Mouse (Mus musculus): ENCODE measurements at regions not wholly inside any gene's neighbourhood (a gene's known extent, or its start where the extent isn't known, plus 50 kb on each side); places are given as distances from the start of the nearest gene placed in this dataset.

DNA sequence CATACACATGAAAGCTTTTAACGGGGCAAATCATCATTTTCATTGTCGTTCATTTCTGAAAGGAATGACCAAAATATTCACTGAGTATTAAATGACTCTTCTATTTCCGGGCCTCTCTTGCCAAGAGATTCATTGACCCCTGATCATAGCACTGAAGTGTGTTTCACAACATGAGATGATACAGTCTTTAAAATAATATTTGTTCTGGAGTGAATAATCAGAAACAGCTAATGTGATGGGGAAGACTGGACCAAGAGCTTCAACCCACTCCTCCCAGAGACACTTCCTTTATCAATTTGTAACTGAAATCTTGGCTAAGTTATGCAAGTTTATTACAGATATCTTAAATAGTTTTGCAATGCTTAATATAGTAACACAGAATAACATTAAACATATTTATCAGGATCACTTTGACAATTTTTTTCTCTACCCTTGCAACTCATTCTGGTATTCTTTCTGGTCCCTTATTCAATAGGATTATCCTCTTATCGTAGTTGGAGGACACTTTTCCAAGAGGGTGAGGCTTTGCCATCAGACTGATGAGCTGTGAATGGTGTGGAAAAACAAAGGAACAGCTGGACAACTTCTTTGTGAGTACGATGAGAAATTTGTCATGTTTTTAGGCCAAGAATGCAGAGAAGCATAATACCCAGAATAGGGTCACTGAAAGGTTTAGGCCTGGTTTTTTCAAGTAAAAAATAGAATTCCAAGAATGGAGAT is 149.6 kb upstream of the Sema3d start:
- no peak for DNase-seq

DNA sequence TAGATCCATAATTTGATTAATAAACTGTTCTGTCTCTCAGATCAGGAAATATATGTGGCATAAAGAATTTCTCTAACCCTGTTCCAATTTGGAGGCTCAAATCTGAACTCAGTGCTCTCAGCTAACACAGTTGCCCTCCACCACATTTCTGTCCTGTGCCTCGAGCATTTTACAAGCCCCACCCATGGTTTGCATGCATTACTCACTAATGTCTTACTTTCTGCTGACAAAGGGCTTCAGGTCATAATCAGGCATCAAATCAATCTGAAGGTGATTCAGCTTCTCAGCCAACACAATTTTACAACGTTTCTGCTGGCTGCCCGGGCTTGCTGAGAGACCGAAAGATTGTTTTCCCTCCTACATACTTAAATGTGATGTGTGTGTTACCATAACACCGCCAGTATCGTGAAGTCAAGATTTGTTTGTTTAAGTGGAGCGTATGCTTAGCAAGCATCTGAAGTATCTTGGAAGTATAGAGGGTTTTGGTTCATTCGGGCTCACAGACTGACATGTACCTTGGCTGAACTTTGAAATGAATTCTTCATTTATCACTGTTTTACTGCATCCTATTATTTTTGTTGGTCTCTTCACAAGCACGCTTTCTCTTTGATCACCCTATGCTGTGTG is 139.9 kb upstream of the Sema3d start:
- no peak for DNase-seq

DNA sequence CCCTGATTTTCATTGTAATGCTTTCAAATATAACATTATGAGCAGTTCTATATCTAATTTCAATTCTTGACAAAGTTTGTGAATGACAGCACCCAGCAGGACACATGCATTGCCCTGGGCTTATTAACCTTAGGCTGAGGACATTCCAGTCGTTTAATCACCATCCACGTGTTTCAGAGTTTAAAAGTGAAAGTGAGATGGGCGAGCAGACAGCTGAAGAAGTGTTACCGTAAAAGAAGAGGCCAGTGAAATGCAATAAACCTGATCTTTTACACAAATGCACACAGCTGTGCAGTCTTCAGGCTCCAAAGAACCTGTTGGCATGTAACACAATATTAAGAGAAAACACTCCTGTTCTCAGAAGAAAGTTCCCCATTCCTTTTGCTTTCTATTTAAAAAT is 89.5 kb upstream of the Sema3d start:
- no peak for DNase-seq

DNA sequence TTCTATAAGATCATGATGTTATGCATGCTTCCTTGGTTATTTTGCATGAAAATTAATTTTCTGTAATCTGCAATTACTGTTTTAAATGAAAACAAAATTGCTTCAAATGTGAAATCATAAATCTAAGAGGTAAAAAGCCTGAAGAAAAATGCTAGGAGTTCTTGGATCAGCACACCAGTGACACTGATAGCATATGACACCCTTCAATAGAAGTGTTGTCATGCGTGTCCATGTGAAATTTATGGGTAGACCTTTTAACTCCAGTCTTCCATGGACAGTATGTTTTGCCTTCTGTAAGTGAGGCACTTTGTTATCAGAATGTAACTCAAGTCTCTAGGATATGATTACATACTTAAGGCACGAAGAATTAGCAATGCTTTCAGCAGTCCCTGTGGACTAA is 85.9 kb upstream of the Sema3d start:
- no peak for DNase-seq

DNA sequence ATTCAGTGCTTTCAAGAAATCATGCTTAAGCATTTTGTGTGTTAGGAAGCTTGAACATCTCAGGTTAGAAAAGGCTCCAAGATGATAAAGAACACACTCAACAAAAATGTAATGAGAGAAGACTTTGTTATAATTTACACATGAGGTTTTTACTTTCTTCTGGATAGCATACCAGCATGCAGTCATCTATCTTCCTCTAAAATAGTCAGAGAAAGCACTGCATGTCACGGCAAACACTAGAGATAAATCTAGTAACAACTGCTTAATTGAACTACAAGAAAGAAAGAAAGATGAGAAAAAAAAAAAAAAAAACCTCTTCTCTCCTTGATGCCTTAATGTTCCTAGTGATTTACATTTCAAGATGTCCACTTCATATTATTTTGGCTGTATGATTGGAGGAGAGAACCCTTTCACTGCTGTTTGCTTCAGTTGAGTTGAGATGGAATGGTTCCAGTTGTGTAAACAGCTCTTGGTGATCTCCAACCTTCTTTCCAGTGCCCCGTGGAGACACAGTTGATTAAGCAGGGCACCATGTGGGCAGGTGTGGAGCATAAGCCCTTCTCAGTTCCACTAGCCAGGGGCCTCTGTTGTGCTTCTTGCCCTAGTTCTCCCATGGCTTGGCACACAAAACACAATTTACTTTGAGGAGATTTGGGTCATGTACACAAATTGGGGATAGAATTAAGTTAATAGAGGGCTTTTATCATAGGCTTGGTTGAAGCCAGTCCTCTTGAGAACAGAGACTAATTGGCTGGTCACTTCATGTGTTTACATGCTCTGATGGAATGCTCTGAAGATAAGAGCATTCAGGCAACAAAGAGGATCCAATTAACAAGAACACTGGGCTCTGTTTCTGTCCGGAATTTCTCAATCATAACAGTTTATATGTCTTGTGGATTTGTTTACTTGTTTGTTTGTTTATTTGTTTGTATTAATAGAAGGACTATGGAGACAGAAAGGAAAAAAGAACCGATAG is 81.1 kb upstream of the Sema3d start:
- no peak for DNase-seq

DNA sequence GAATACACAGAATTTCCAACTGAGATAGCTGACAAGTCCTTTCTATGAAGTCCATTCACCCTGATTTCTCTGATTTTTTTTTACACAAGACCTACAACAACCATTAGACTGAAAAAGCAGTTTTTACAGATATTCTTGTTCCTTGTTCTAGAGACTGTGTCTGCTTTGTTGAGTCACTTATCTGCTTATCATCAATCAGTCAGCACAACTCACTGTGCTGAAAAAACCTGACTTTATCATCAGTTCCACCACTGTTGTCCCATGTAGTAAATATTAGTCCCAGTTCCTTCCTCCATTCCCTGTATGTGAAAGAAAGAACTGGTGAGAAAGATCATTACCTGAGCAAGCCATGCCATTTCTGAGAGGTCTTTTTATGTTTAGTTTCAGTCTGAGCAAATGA is 73.8 kb upstream of the Sema3d start:
- DNase-seq, result no peak

DNA sequence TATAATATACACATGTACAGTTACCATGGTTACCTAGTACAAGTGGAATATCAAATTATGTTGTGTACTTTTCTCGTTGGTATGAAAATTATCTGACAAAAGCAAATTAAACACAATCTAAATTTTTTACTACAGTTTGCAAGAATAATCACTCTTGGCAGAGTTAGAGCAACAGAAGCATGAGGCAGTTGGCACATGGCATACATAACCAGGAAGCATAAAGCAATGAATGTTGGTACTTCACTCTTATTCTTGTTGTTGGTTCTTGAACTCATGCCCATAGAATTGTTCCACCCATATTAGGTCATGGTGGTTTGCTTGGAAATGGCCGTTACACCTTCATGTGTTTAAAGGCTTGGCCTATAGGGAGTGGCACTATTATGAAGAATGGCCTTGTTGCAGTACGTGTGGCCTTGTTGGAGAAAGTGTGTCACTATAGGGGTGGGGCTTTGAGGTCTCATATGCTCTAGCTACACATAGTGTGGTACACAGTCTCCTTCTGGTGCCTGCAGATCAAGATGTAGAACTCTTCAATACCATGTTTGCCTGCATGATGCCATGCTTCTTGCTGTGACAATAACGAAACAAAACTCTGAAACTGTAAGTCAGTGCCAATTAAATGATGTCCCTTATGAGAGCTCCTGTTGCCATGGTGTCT is 50.4 kb upstream of the Sema3d start:
- DNase-seq, result no peak
